Mouse (Mus musculus): Measurements from ENCODE around the gene Pik3ap1.
"Not testable (repeated sequence)": the region's sequence is repeated elsewhere in the genome, so short reads cannot be mapped to it uniquely, and the experiment has no call there.

Gene Pik3ap1

DNA sequence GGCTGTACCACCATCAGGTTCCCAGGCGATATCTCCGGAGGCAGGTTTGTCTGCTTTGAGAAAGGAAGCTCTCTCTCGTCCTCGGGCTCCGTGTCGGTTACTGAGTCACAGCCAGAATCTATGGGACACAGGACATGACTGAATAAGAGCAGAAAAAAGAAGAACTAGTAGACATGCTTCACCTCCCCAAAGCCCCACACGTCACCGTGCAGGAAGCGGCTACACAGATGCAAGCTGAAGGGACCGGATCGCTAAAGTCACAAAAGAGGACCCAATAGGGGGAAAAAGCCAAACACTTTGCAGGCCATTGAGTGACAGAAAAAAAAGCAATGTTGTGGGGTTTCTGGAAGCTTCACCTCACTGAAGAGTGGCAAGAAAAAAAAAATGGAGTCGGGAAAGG lies 52.7 kb downstream of the Pik3ap1 start:
- no peak for DNase-seq (ENCODE audit: low spot score)

DNA sequence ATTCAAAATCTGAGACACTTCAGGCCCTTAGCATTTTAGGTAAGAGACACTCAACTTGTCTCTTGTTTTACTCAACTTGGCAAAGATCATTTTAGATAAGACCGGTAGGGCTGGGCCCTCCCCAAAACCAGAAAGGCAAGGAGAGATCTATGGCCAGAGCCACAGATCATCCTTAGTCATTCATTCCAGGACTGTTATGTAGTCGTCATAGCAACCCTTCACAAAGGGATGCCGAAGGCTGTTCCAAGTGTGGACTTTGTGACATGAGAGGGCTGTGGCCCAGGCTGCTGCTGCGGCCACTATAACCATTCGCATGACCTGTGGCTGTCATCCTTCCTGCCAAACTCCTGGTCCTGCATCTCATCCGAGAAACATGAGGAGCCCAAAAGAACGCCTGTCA lies 54.5 kb downstream of the Pik3ap1 start:
- DNase-seq (ENCODE audit: low spot score), result no peak

DNA sequence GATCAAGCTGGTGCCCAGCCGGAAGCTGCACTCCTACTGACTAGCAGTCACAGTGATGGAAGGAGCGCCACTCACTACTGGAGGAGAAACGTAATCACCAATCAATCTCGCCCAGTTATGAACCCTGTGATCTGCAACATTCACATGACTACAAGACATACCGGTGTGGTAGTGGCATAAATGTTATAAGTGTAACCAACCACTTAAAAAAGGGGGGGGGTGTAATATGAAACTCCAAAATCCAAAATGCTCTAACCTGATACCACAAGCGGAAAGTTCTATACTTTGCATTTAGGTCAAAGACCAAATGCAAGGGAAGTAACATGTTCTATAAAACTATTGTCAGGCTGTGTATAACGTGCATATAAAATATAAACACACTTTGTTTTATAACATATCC lies 54.9 kb downstream of the Pik3ap1 start:
- DNase-seq (ENCODE audit: low spot score), result no peak

GRCm38 (mm10) chr19:41328743-41329142 lies 56.2 kb downstream of the Pik3ap1 start:
- no peak for DNase-seq (ENCODE audit: low spot score)

DNA sequence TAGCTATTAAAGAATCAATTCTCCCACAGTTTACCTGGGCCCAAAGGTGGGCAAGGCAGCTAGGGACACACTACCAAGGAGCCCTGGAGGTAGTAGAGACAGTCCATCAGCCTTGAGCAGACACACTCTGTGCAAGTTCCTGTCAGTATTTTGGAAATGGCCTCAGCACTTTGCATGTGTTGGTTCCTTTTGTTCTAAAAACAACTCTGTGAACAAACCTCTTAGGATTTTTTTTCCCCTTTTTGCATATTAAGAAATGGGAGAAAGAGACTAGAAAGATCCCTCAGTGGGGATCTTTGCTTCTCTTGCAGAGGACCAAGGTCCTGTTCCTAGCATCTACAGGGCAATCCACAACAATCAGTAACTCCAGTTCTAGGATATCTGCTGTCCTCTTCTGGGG lies 61.1 kb downstream of the Pik3ap1 start:
- no peak for DNase-seq (ENCODE audit: low spot score)

DNA sequence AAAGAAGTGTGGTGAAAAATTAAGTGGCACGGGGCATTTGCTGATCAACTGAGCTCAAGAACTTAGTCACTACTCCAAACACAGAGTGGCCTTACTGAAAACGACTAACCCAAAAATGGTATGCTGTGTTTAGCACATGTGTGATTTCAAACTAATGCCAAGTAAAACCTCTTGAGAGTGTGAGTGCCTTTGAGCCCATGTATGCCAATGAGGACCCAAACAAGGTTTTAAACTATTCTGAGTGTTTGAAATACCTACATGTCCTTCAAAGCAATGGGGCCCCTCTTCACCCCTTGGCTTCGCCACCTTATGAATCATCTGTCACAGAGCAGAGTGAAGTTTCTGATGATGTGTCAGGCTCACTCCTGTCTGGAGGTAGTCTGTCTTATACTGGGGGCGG lies 61.8 kb downstream of the Pik3ap1 start:
- DNase-seq (ENCODE audit: low spot score), result no peak

- DNase-seq (ENCODE audit: low spot score), result no peak
Measured at GRCm38 (mm10) chr19:41321149-41321548, 63.8 kb downstream of the Pik3ap1 start.

- DNase-seq (ENCODE audit: low spot score), result no peak
Measured at GRCm38 (mm10) chr19:41317315-41318095, 67.4 kb downstream of the Pik3ap1 start.

DNA sequence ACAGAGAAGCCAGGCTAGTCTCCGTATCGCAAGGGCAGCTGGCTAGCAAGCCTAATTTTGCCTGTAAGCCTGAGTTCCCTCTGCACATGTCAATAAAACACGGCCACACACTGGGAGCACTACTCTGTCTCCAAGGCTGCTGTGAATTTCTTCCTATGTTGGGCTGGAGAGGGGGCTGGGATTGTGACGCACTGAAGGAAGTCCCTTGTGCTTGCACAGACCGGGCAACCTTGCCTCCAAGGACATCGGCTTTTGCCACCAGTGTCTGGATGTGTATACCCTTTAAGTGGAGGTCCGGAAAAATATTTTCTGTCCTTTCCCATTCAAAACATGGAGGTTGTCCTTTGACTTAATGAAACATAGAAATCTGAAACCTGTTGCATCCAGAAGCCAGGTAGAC lies 70.2 kb downstream of the Pik3ap1 start:
- no peak for DNase-seq (ENCODE audit: low spot score)

DNA sequence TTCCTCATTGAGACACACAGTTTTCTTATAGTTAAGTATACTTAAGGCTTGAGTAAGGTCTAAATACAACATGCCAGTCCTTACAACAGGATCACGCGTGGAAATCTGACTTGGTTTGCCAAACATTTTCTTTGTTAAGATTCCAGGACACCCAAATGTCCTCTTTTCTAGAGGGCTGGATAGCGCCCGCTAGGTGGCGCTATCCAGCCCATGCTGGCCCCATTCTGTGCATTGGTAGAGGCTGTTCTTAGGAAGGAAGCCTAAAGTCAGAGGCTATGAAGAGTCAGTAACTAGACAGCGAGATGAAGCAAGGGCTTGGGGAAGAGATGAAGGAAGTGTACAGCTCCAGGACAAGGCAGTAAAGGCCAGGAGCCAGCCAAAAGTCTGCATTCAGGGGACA lies 71.2 kb downstream of the Pik3ap1 start:
- DNase-seq (ENCODE audit: low spot score), result no peak

GRCm38 (mm10) chr19:41312587-41312986 lies 72.3 kb downstream of the Pik3ap1 start:
- DNase-seq (ENCODE audit: low spot score), result not testable (repeated sequence)

- DNase-seq (ENCODE audit: low spot score), result no peak
Measured at GRCm38 (mm10) chr19:41312027-41312426, 72.9 kb downstream of the Pik3ap1 start.

DNA sequence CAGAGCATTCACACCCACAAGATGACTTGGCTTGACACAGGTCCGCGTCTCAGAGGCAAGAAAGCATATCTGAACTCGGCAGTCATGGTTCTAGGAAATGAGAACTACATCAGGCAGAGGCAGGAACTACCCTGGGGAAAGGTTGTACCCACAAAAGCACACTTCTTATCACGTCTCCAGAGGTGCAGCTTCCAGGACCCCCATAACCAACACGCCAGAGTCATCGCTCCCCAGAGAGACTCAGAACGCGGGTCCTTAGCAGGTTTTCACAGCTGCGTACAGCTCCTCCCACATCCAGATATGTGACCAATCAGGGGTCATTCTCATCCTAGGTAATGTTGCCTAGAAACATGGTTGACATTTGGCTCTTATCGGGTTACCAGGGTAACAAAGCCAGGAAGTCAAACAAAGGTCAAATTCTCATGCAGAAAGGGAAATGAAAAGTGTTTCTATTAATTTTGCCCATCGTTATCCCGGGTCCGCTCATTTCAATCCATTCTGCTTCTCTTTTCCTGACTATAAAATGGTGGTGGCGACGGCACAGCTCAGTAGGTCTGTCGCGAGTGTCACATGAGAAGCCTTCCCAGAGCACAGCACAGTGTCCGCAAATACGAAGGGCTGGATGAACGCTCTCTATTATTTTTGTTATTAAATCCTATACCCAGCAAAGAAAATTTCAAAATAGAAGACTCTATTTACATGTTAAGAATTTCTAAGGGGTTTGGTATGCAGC lies 73.8 kb downstream of the Pik3ap1 start:
- DNase-seq (ENCODE audit: low spot score), result peak; percentile 29

DNA sequence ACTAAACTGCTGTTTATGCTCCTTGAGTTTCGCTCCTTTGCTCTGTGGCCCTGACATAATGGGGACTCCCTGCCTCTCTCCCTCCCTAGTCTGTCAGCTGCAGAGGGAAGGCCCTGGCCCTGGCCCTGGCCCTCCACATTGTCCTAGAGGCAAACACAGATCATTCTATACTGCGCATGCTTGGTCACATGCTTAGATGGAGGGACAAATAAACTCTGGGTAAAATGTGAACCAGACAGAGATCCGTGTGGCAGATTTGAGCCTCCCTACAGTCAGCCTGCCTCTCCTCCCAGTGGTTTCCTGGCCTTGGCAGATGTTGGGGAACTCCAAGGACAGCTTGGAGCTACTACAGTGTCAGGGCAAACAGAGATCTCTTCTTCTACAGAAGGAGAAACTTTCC lies 81.0 kb downstream of the Pik3ap1 start:
- DNase-seq (ENCODE audit: low spot score), result peak; percentile 65

- DNase-seq (ENCODE audit: low spot score), result no peak
Measured at GRCm38 (mm10) chr19:41303433-41303832, 81.5 kb downstream of the Pik3ap1 start.

DNA sequence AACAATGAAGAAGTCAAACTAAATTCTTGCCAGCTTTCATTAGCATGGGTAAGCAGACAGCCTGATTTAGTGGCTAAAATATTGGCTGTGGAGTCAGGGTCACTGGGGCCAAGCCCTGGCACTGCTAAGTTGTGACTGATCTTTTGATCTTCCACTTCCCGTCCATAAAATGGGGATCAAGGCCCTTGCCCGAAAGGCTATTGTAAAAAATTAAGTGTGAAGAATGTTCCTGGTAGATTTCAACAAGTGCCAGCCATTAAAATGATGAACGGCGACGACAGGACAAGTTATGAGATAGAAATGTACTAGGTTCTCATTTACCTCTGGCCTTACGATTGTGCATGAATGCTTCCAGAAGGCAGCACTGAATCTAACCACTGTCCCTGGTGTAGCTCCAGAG lies 83.0 kb downstream of the Pik3ap1 start:
- no peak for DNase-seq (ENCODE audit: low spot score)

GRCm38 (mm10) chr19:41299446-41299845 lies 85.5 kb downstream of the Pik3ap1 start:
- no peak for DNase-seq (ENCODE audit: low spot score)

DNA sequence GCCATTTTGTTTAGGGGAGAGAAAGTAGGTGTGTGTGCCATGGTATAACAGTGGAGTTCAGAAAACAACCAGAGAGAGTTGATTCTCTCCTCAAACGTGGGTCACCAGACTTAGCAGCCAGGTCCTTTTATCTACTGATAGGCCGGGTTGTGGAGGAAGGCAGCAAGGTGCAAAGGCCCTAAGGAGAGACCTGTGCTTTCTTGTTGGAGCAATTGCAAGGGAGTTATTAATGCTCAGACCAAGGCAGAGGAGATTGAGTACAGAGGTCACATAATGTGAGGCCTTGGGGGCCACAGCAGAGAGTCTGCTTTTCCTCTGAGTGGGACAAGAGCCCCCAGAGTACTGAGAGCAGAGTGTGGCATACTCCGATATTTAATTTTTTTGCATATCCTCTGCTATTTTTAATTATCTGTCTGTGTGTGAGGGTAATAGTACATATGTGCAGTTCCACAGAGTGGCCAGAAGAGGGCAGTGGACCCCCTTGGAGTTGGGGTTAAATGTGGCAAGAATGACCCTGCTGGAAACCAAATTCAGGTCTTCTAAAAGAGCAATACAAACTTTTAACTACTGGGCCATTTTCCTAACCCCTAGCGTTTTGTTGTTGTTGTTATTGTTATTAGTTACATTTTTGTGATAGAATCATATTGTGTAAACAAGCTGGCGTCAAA lies 93.8 kb downstream of the Pik3ap1 start:
- no peak for DNase-seq (ENCODE audit: low spot score)

DNA sequence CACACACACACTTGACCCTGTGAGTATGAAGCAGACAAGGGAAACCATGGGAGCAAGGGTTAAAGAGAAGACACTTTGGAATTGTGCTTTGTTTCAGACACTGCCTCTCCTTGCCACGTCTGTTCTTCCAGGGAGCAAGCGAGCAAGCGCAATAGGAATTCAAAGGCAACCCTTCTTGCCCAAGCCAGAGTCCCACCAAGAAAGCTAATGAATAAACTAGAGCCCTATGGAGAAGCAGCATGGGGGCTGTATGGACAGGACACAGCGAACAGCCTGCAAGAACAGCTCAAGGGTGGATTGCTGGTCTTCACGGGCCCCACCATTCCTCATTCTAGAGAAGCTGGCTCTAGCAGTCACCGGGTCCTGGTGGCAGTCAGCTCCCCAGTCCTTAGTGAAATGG lies 96.3 kb downstream of the Pik3ap1 start:
- no peak for DNase-seq (ENCODE audit: low spot score)

DNA sequence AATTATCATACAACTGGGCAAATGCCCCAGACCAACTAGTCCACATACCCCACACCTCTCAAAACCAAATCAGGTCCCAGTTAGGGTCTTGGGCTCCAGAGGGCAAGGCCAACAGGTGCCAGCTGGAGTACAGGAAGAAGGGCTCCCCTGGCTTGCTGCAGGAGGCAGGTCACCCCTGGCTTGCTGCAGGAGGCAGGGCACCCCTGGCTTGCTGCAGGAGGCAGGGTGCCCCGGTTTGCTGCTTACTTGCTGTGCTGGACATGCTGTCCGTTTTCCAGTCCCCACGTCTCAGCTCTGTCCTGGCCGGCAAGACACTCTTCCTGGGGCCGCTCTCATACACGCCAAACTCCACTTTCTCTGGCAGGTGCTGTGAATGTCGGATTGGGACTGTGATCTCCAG lies 97.7 kb downstream of the Pik3ap1 start:
- DNase-seq (ENCODE audit: low spot score), result no peak

- no peak for DNase-seq (ENCODE audit: low spot score)
Measured at GRCm38 (mm10) chr19:41284515-41284914, 100.4 kb downstream of the Pik3ap1 start.

DNA sequence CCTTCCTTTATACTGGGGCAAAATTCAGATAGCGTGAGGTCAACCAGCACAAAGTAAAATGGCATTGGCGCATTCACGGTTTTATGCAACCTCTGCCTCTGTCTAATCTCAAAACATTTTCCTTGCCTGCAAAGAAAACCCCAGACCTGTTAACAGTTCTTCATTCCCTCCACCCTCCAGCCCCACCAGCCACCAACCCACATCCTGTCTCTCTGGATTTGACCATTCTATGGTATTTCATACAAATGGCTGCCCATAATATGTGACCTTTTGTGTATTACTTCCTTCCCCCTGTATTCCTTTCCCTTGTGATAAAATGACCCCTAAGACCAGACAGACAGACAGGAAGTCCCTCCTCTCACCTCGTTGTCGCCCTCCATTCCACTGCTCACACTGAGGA lies 102.2 kb downstream of the Pik3ap1 start:
- no peak for DNase-seq (ENCODE audit: low spot score)

DNA sequence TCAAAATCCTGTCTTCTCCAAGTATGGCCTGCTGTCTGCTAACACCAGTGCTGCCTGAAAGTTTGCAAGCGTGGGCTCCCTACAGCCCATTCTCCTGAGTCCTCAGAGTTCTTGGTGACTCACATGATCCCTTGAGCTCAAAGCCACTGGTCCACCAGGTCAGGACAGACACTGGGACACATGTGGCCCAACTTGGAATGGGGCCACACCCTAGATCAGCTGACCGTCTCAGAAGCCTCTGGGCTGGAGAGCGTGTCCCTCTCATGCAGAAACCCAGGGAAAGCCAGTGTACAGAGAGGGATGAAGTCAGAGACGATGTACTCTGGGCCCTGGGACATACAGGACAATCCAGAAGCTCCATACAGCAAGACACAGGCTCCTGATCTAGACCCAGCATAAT lies 102.7 kb downstream of the Pik3ap1 start:
- no peak for DNase-seq (ENCODE audit: low spot score)
